Mouse (Mus musculus) neural tube, embryonic 11.5 days (tissue): Measurements from ENCODE around the gene Prkce. TPM values are rescaled to one million over a fixed set of nuclear protein-coding genes. Genes with fewer than 3 reads are reported as not detected.

Source experiments
- ATAC-seq: fragments of 200-750 bp; cut with Nextera tagmentation; 2 replicates; pipeline ENCODE4 v1.8.0; 2017; ENCODE audit warnings: moderate number of reproducible peaks, mild to moderate bottlenecking, moderate TSS enrichment, moderate library complexity; ENCODE audit not compliant: insufficient read depth, low FRiP score, low TSS enrichment
- DNase-seq: peaks from one replicate; pipeline ENCODE4 v3.0.0-alpha.2; 2015; ENCODE audit warnings: low spot score
- H3K27ac ChIP-seq: fragments of 300-500 bp; sonication (generic); 2 replicates; pipeline ENCODE4 v1.5.1; 2014; ENCODE audit warnings: low read depth, mild to moderate bottlenecking, low read length
- H3K27me3 ChIP-seq: fragments of 300-500 bp; sonication (generic); 2 replicates; pipeline ENCODE4 v1.6.1; 2014; ENCODE audit warnings: mild to moderate bottlenecking, low read length, mixed read lengths; ENCODE audit not compliant: control insufficient read depth, insufficient read depth
- H3K36me3 ChIP-seq: fragments of 300-500 bp; sonication (generic); 2 replicates; pipeline ENCODE4 v1.6.1; 2014; ENCODE audit warnings: mild to moderate bottlenecking, low read length, moderate library complexity, mixed read lengths; ENCODE audit not compliant: control insufficient read depth, insufficient read depth
- H3K4me1 ChIP-seq: fragments of 300-500 bp; sonication (generic); 2 replicates; pipeline ENCODE4 v1.6.1; 2014; ENCODE audit warnings: low read length, mixed read lengths; ENCODE audit not compliant: control insufficient read depth, insufficient read depth
- H3K4me2 ChIP-seq: fragments of 300-500 bp; sonication (generic); 2 replicates; pipeline ENCODE4 v1.6.1; 2014; ENCODE audit warnings: low read depth, mild to moderate bottlenecking, moderate library complexity
- H3K4me3 ChIP-seq: fragments of 300-500 bp; sonication (generic); 2 replicates; pipeline ENCODE4 v1.5.1; 2014; ENCODE audit warnings: low read depth, low read length
- H3K9ac ChIP-seq: fragments of 300-500 bp; sonication (generic); 2 replicates; pipeline ENCODE4 v1.6.1; 2014; ENCODE audit warnings: mild to moderate bottlenecking, low read length
- H3K9me3 ChIP-seq: fragments of 300-500 bp; sonication (generic); 2 replicates; pipeline ENCODE4 v1.6.1; 2016; ENCODE audit warnings: low read length; ENCODE audit not compliant: control insufficient read depth
- WGBS: fragments of 180-500 bp; shearing (Covaris S2); extraction: QIAGEN DNeasy Blood & Tissue Kit; methylation state at CpG from one replicate; pipeline ENCODE4 v1.1.7; 2014; 5-methylcytosine and 5-hydroxymethylcytosine counted together
- polyA plus RNA-seq: library from polyadenylated mRNA; unstranded; fragments of >200 nt; fragmentation: Nextera tagmentation; extraction: Ambion mirVana; gene quantifications from 2 replicates; pipeline ENCODE4 v1.2.1, GENCODE M21; 2014

Gene Prkce
- polyA plus RNA-seq = 13.3 and 14.8 TPM in 2 replicates

DNA sequence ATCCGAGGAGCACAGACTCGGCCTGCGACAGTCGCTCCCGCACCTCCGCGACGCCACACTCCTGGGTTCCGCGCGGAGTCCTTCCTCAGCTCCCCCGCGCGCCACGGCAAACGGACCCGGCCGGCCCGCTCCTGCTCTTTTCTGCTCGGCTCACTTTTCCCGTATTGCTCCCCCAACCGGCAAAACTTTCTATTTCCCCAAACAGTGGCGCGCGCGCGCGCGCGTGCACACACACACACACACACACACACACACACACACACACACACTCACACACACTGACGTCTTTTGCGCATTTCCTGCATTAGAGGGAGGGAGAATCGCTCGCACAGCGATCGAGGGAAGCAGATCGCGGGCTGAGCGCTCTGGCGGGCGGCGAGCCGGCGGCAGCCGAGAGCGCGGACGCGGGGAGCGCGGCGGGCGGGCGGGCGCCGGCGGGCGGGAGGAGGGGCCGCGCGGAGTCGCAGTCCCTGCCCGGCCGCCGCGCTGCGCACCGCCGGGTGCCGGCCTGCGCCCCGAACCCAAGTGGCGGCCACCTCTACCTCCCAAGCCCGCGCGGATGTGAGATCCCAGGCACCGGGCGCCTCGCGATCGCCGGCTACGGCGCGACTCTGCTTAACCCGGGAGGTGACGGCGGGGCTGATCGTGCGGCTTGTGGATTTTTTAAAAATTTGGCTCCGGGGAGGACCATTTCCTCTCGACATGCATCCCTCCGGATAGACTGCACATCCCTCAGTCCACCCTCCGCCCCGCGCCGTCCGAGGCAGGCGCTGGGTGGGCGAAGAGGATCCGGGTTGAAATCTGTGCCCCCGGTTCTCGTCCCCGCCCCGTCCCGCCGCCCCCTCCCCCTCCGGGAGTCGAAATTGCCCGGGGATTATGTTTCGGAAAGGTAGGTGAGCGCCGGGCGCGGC is at the start of gene Prkce:
TSS of gene Prkce (plus strand) at position 466 of the 911 bp plus-strand sequence.
- Histone ChIP-seq H3K27me3 (no peaks in the 10 kb centered on the region), H3K4me2 (peak within 1 kb of the TSS; percentile 98), H3K9ac (peak within 1 kb of the TSS; percentile 81), H3K4me3 (peak within 1 kb of the TSS; percentile 75), H3K36me3 (no peaks in the 10 kb centered on the region), H3K27ac (peak within 1 kb of the TSS; percentile 96), H3K4me1 (peaks cover 21% of the 10 kb centered on the region), H3K9me3 (no peaks in the 10 kb centered on the region)
- under 1% methylated on average over 70 of the region's 115 CpGs for WGBS
- DNase-seq (peak; percentile 88), ATAC-seq (peak; percentile 71)

- 89% methylated on average over 3 of the region's 3 CpGs for WGBS
- H3K36me3 ChIP-seq = 0 out of 2 replicates have a peak, but pooled peaks cover 2% of the 10 kb centered on the region
- H3K27ac ChIP-seq = no peak overlapping the region
- H3K4me2 ChIP-seq = no peak overlapping the region
- ATAC-seq (no peak), DNase-seq (no peak)
- no peaks in the 10 kb centered on the region for H3K27me3 ChIP-seq
- H3K9me3 ChIP-seq = no peaks in the 10 kb centered on the region
- no peak overlapping the region for H3K9ac ChIP-seq
- no peaks in the 10 kb centered on the region for H3K4me1 ChIP-seq
- no peak overlapping the region for H3K4me3 ChIP-seq
These were observed 44.4 kb upstream of the Prkce start for GRCm38 (mm10) chr17:86123146-86123545.

GRCm38 (mm10) chr17:86125908-86126307 is 41.7 kb upstream of the Prkce start:
- Histone ChIP-seq H3K9ac (no peak overlapping the region), H3K4me1 (no peaks in the 10 kb centered on the region), H3K36me3 (0 out of 2 replicates have a peak, but pooled peaks cover 2% of the 10 kb centered on the region), H3K4me2 (no peak overlapping the region), H3K4me3 (no peak overlapping the region), H3K27ac (no peak overlapping the region), H3K9me3 (no peaks in the 10 kb centered on the region), H3K27me3 (no peaks in the 10 kb centered on the region)
- 91% methylated on average over 5 of the region's 5 CpGs for WGBS
- no peak for ATAC-seq
- no peak for DNase-seq

- DNase-seq (no peak), ATAC-seq (no peak)
- Histone ChIP-seq H3K4me2 (no peak overlapping the region), H3K4me3 (no peak overlapping the region), H3K36me3 (no peaks in the 10 kb centered on the region), H3K27ac (no peak overlapping the region), H3K4me1 (no peaks in the 10 kb centered on the region), H3K9me3 (no peaks in the 10 kb centered on the region), H3K27me3 (no peaks in the 10 kb centered on the region), H3K9ac (no peak overlapping the region)
- 97% methylated on average over 5 of the region's 5 CpGs for WGBS
These were observed 39.4 kb upstream of the Prkce start for GRCm38 (mm10) chr17:86128198-86128597.

GRCm38 (mm10) chr17:86132534-86132933 is 35.1 kb upstream of the Prkce start:
- Histone ChIP-seq H3K27me3 (no peaks in the 10 kb centered on the region), H3K4me2 (no peak overlapping the region), H3K27ac (no peak overlapping the region), H3K36me3 (no peaks in the 10 kb centered on the region), H3K9ac (no peak overlapping the region), H3K4me3 (no peak overlapping the region), H3K4me1 (no peaks in the 10 kb centered on the region), H3K9me3 (no peaks in the 10 kb centered on the region)
- 81% methylated on average over 5 of the region's 5 CpGs for WGBS
- DNase-seq (no peak), ATAC-seq (no peak)

- peaks cover 3% of the 10 kb centered on the region for H3K36me3 ChIP-seq
- WGBS = 85% methylated on average over 6 of the region's 6 CpGs
These were observed 33.1 kb upstream of the Prkce start for GRCm38 (mm10) chr17:86134461-86134860.

GRCm38 (mm10) chr17:86135835-86136234 is 31.8 kb upstream of the Prkce start:
- H3K36me3 ChIP-seq = peaks cover 3% of the 10 kb centered on the region
- H3K9me3 ChIP-seq = no peaks in the 10 kb centered on the region
- no peaks in the 10 kb centered on the region for H3K27me3 ChIP-seq
- H3K4me1 ChIP-seq = no peaks in the 10 kb centered on the region
- WGBS = 78% methylated on average over 10 of the region's 10 CpGs
- no peak for ATAC-seq
- H3K4me3 ChIP-seq = no peak overlapping the region
- H3K27ac ChIP-seq = no peak overlapping the region
- no peak overlapping the region for H3K9ac ChIP-seq
- H3K4me2 ChIP-seq = no peak overlapping the region
- no peak for DNase-seq

More at GRCm38 (mm10) chr17:86134461-86134860, 33.1 kb upstream of the Prkce start:
- no peak overlapping the region for H3K4me2 ChIP-seq
- H3K9me3 ChIP-seq = no peaks in the 10 kb centered on the region
- no peaks in the 10 kb centered on the region for H3K4me1 ChIP-seq
- ATAC-seq = no peak
- H3K4me3 ChIP-seq = no peak overlapping the region
- no peaks in the 10 kb centered on the region for H3K27me3 ChIP-seq
- DNase-seq = no peak
- H3K27ac ChIP-seq = no peak overlapping the region
- no peak overlapping the region for H3K9ac ChIP-seq

- no peaks in the 10 kb centered on the region for H3K9me3 ChIP-seq
- H3K27ac ChIP-seq = no peak overlapping the region
- WGBS = under 1% methylated on average over 33 of the region's 33 CpGs
- peak overlapping the region; percentile 88 for H3K4me2 ChIP-seq
- no peak for DNase-seq
- peaks cover 6% of the 10 kb centered on the region for H3K4me1 ChIP-seq
- no peaks in the 10 kb centered on the region for H3K36me3 ChIP-seq
- no peaks in the 10 kb centered on the region for H3K27me3 ChIP-seq
- ATAC-seq = peak; percentile 70
- H3K4me3 ChIP-seq = peak overlapping the region; percentile 71
- H3K9ac ChIP-seq = peak overlapping the region; percentile 78
These were observed 23.0 kb upstream of the Prkce start for GRCm38 (mm10) chr17:86144537-86145078.
